Mouse (Mus musculus): ENCODE data around the gene Zdhhc12. TPM values are rescaled to one million over a fixed set of nuclear protein-coding genes. Genes with fewer than 3 reads are reported as not detected.

The Zdhhc12 gene
- polyA plus RNA-seq, 1 experiment from 2014 or later: 35.2 TPM

Other genes with a start within 250 kb of the Zdhhc12 start
- gene Cercam, start 224.5 kb downstream of the Zdhhc12 start, polyA plus RNA-seq (2016; fragmentation: Nextera tagmentation; extraction: Ambion mirVana): 12.3 and 19.2 TPM in 2 replicates
- gene Odf2, start 204.4 kb downstream of the Zdhhc12 start, polyA plus RNA-seq (2016; fragmentation: Nextera tagmentation; extraction: Ambion mirVana): 102 and 111 TPM in 2 replicates
- 78.1 and 79.6 TPM in 2 replicates for gene Gle1, start 158.2 kb downstream of the Zdhhc12 start, polyA plus RNA-seq (2016; fragmentation: Nextera tagmentation; extraction: Ambion mirVana)
- gene Sptan1, start 128.1 kb downstream of the Zdhhc12 start, polyA plus RNA-seq (2016; fragmentation: Nextera tagmentation; extraction: Ambion mirVana): 92.9 and 95.8 TPM in 2 replicates
- gene Wdr34, start 44.8 kb downstream of the Zdhhc12 start, polyA plus RNA-seq (2016; fragmentation: Nextera tagmentation; extraction: Ambion mirVana): 29.4 and 32.9 TPM in 2 replicates
- 870 and 873 TPM in 2 replicates for gene Set, start 36.3 kb downstream of the Zdhhc12 start, polyA plus RNA-seq (2016; fragmentation: Nextera tagmentation; extraction: Ambion mirVana)
- gene Pkn3, start 16.0 kb downstream of the Zdhhc12 start, polyA plus RNA-seq (2016; fragmentation: Nextera tagmentation; extraction: Ambion mirVana): 12.7 and 13.9 TPM in 2 replicates
- gene Zer1, start 30.9 kb upstream of the Zdhhc12 start, polyA plus RNA-seq (2016; fragmentation: Nextera tagmentation; extraction: Ambion mirVana): 7.1 and 7.4 TPM in 2 replicates
- 8.1 and 8.2 TPM in 2 replicates for gene Tbc1d13, start 40.1 kb upstream of the Zdhhc12 start, polyA plus RNA-seq (2016; fragmentation: Nextera tagmentation; extraction: Ambion mirVana)
- gene Endog, start 77.8 kb upstream of the Zdhhc12 start, polyA plus RNA-seq (2016; fragmentation: Nextera tagmentation; extraction: Ambion mirVana): 18.3 and 19.9 TPM in 2 replicates
- gene Spout1, start 84.8 kb upstream of the Zdhhc12 start, polyA plus RNA-seq (2016; fragmentation: Nextera tagmentation; extraction: Ambion mirVana): 95.4 and 98.5 TPM in 2 replicates
- 8.2 and 8.3 TPM in 2 replicates for gene Kyat1, start 112.2 kb upstream of the Zdhhc12 start, polyA plus RNA-seq (2016; fragmentation: Nextera tagmentation; extraction: Ambion mirVana)
- gene Lrrc8a, start 144.1 kb upstream of the Zdhhc12 start, polyA plus RNA-seq (2016; fragmentation: Nextera tagmentation; extraction: Ambion mirVana): 46.5 and 47.5 TPM in 2 replicates
- 0.05 and 0.09 TPM in 2 replicates for gene Gm28035, start 146.9 kb upstream of the Zdhhc12 start, polyA plus RNA-seq (2016; fragmentation: Nextera tagmentation; extraction: Ambion mirVana)
- gene Phyhd1, start 172.6 kb upstream of the Zdhhc12 start, polyA plus RNA-seq (2016; fragmentation: Nextera tagmentation; extraction: Ambion mirVana): 2.9 and 4.9 TPM in 2 replicates
- not detected in 2 replicates for gene Gm28038, start 187.4 kb upstream of the Zdhhc12 start, polyA plus RNA-seq (2016; fragmentation: Nextera tagmentation; extraction: Ambion mirVana)
- gene Dolk, start 192.7 kb upstream of the Zdhhc12 start, polyA plus RNA-seq (2016; fragmentation: Nextera tagmentation; extraction: Ambion mirVana): 23.9 and 24.0 TPM in 2 replicates
- 68.0 and 76.6 TPM in 2 replicates for gene Nup188, start 192.7 kb upstream of the Zdhhc12 start, polyA plus RNA-seq (2016; fragmentation: Nextera tagmentation; extraction: Ambion mirVana)